Mouse (Mus musculus) MEL (cell line): Measurements from ENCODE around the gene Esp24.

ENCODE experiments used
- BHLHE40 ChIP-seq: IDR thresholded peaks from 2 replicates; pipeline ENCODE4 v1.6.1; 2012; ENCODE audit warnings: low read depth, mild to moderate bottlenecking, inconsistent platforms, low read length, improper control_type of control experiment, borderline replicate concordance
- CTCF ChIP-seq, 3 experiments: IDR thresholded peaks in 2 of 3; conservative IDR thresholded peaks in 1 of 3; 2 replicates each; pipeline ENCODE4 v1.5.1; 2011 to 2012; ENCODE audit warnings: low read length in 3 of 3, low read depth in 2 of 3, mild to moderate bottlenecking in 2 of 3, improper control_type of control experiment in 1 of 3, inconsistent platforms in 1 of 3, mixed read lengths in 1 of 3, moderate library complexity in 1 of 3; ENCODE audit not compliant: control insufficient read depth in 1 of 3, insufficient read depth in 1 of 3, poor library complexity in 1 of 3, severe bottlenecking in 1 of 3
- EP300 ChIP-seq, 2 experiments: IDR thresholded peaks; 2 replicates each; pipeline ENCODE4 v1.6.1; 2011; ENCODE audit warnings: improper control_type of control experiment in 2 of 2, low read length in 2 of 2, low read depth in 1 of 2, mild to moderate bottlenecking in 1 of 2
- HCFC1 ChIP-seq: IDR thresholded peaks from 2 replicates; pipeline ENCODE4 v1.6.1; 2012; ENCODE audit warnings: low read depth, mild to moderate bottlenecking, inconsistent platforms, low read length, improper control_type of control experiment, moderate library complexity
- MAX ChIP-seq: IDR thresholded peaks from 2 replicates; pipeline ENCODE4 v1.6.1; 2011; ENCODE audit warnings: low read length, improper control_type of control experiment
- MXI1 ChIP-seq: IDR thresholded peaks from 2 replicates; pipeline ENCODE4 v1.6.1; 2011; ENCODE audit warnings: mild to moderate bottlenecking, low read depth, low read length, improper control_type of control experiment
- POLR2A ChIP-seq, 2 experiments: IDR thresholded peaks; 2 replicates each; pipeline ENCODE4 v1.6.1; 2011 to 2012; ENCODE audit warnings: low read length in 2 of 2, mild to moderate bottlenecking in 2 of 2, control low read depth in 1 of 2, improper control_type of control experiment in 1 of 2, low read depth in 1 of 2, moderate library complexity in 1 of 2; ENCODE audit not compliant: control insufficient read depth in 1 of 2, insufficient read depth in 1 of 2, poor library complexity in 1 of 2
- RAD21 ChIP-seq: IDR thresholded peaks from 2 replicates; pipeline ENCODE4 v1.6.1; 2011; ENCODE audit warnings: mild to moderate bottlenecking, low read depth, low read length, improper control_type of control experiment
- RCOR1 ChIP-seq: IDR thresholded peaks from 2 replicates; pipeline ENCODE4 v1.6.1; 2012; ENCODE audit warnings: low read depth, mild to moderate bottlenecking, inconsistent platforms, low read length, improper control_type of control experiment
- TCF12 ChIP-seq: IDR thresholded peaks from 2 replicates; pipeline ENCODE4 v1.6.1; 2014; ENCODE audit warnings: low read depth, mild to moderate bottlenecking, inconsistent platforms, low read length, improper control_type of control experiment, moderate library complexity
- ZC3H11A ChIP-seq: IDR thresholded peaks from 2 replicates; pipeline ENCODE4 v1.6.1; 2012; ENCODE audit warnings: low read depth, mild to moderate bottlenecking, inconsistent platforms, low read length, improper control_type of control experiment
- ZMIZ1 ChIP-seq: IDR thresholded peaks from 2 replicates; pipeline ENCODE4 v1.6.1; 2012; ENCODE audit warnings: low read depth, mild to moderate bottlenecking, inconsistent platforms, low read length, improper control_type of control experiment, moderate library complexity

DNA sequence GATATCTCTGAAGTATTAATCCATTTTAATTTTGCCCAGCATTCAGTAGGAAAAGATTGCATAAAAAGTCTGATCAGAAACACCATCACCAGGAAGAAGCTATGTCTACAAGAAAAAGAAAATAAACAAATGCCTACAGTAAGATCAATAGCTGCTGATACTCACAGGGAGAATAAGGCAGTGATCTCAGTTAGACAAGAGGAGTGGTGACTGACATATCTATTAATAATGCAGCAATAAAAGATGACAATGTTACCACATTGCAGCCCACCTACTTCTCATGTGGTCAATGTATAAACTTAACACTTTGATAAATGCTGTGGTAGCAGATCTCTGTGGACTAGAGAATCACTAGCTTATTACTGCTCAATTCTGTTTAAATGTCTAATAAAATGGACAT is 6.7 kb downstream of the Esp24 start, which contains the start of gene Gm21903:
- no peak for TF ChIP-seq MXI1
- no peak for TF ChIP-seq EP300 (IDR thresholded peaks at IDR 0.05; ENCODE audit: low read depth in 1 of 2, low read length in 2 of 2)
- no peak for TF ChIP-seq ZMIZ1
- no peak for TF ChIP-seq RCOR1
- TF ChIP-seq CTCF (IDR thresholded peaks at IDR 0.05 in 2 of 3, conservative IDR thresholded peaks at IDR 0.05 in 1 of 3; ENCODE audit: control insufficient read depth in 1 of 3, insufficient read depth in 1 of 3, low read depth in 2 of 3, low read length in 3 of 3, poor library complexity in 1 of 3, severe bottlenecking in 1 of 3): no peak
- no peak for TF ChIP-seq POLR2A (IDR thresholded peaks at IDR 0.05; ENCODE audit: control insufficient read depth in 1 of 2, insufficient read depth in 1 of 2, low read depth in 1 of 2, low read length in 2 of 2, poor library complexity in 1 of 2)
- TF ChIP-seq MAX: no peak
- no peak for TF ChIP-seq RAD21
- no peak for TF ChIP-seq ZC3H11A
- no peak for TF ChIP-seq BHLHE40
- no peak for TF ChIP-seq HCFC1
- no peak for TF ChIP-seq TCF12
